Mouse (Mus musculus) cerebellum, adult 2 months (tissue): Measurements from ENCODE around the gene Lrrc36.

Source experiments
- CTCF ChIP-seq: fragments of 200-500 bp; IDR thresholded peaks from 2 replicates; pipeline ENCODE4 v1.5.1; 2011; ENCODE audit warnings: low read depth, mild to moderate bottlenecking, control low read depth, low read length, moderate library complexity, borderline replicate concordance; ENCODE audit not compliant: insufficient read depth
- POLR2A ChIP-seq: fragments of 200-500 bp; IDR thresholded peaks from 2 replicates; pipeline ENCODE4 v1.6.1; 2011; ENCODE audit warnings: low read length, control low read depth, borderline replicate concordance; ENCODE audit not compliant: insufficient read depth

GRCm38 (mm10) chr8:105384070-105384469 is 29.3 kb upstream of the Lrrc36 start:
- TF ChIP-seq CTCF, result no peak
- no peak for TF ChIP-seq POLR2A
